Mouse (Mus musculus): ENCODE measurements around the gene Olfr434. TPM values are rescaled to one million over a fixed set of nuclear protein-coding genes. Genes with fewer than 3 reads are reported as not detected.
"Not testable (repeated sequence)": the region's sequence is repeated elsewhere in the genome, so short reads cannot be mapped to it uniquely, and the experiment has no call there.

Gene Olfr434
- not detected for total RNA-seq (2021)

DNA sequence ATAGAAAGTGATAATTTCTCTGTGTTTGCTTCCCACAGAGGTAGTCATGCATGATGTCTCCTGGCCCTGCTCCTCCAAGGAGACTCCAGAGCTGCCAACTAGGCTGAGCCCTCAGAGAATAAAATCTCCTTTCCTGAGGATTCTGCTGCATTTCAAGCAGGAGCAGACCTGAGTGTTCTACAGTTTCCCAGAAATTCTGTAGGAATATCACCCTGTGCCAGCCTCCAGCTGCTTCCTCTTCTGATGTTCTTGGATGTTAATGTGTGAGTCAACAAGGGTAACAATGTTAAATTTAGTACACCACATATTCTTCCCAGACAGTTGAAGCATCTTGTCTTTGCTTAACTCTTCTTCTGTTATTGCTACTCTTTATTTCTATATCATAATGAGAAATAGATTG, at the start of gene Olfr434:
Olfr434 (plus strand) TSS at position 149 of the 400 bp plus-strand sequence.
- peak; percentile 21 to 88 for DNase-seq (ENCODE audit: low spot score in 2 of 2)
- intact Hi-C loops (cut with DNase I), result not testable (repeated sequence)

DNA sequence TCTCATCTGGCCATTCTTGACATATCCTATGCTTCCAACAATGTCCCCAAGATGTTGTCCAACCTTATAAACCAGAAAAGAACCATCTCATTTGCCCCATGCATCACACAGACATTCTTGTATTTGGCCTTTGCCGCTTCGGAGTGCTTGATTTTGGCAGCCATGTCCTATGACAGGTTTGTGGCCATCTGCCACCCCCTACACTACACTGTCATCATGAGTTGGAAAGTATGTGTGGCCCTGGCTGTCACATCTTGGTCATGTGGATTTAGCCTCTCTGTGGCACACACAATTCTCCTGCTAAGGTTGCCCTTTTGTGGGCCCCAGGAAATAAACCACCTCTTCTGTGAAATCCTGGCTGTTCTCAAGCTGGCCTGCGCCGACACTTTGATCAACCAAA, 45.6 kb upstream of the Olfr434 start:
- intact Hi-C loops (cut with DNase I), result no loop called here
- no peak for DNase-seq (ENCODE audit: low spot score in 2 of 2)

GRCm38 (mm10) chr6:43171840-43172239, 41.0 kb upstream of the Olfr434 start, which contains the start of gene Olfr13:
Gene Olfr13, plus strand, starts transcription at chr6:43172140.
- intact Hi-C loops (cut with DNase I), result no loop called here
- no peak for DNase-seq (ENCODE audit: low spot score in 2 of 2)

DNA sequence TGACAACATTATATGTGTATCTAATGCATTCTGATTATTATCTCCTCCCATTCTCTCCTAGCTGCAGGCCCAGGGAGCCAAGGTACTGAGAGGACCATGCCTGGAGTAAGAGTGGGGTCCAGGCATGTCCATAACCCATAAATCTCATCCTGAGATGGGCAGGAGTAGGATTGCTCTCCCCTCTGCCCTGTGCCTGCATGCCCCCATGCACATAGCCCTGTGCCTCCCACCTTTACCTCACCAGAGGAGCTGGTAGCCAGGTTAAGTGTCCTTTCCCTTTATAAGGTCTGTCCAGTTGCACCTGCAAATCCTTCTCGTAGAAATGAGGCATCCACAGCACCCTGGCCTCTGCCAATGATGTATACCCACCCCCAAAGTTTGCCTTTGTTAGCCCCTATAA, 34.7 kb upstream of the Olfr434 start:
- intact Hi-C loops (cut with DNase I), result no loop called here

DNA sequence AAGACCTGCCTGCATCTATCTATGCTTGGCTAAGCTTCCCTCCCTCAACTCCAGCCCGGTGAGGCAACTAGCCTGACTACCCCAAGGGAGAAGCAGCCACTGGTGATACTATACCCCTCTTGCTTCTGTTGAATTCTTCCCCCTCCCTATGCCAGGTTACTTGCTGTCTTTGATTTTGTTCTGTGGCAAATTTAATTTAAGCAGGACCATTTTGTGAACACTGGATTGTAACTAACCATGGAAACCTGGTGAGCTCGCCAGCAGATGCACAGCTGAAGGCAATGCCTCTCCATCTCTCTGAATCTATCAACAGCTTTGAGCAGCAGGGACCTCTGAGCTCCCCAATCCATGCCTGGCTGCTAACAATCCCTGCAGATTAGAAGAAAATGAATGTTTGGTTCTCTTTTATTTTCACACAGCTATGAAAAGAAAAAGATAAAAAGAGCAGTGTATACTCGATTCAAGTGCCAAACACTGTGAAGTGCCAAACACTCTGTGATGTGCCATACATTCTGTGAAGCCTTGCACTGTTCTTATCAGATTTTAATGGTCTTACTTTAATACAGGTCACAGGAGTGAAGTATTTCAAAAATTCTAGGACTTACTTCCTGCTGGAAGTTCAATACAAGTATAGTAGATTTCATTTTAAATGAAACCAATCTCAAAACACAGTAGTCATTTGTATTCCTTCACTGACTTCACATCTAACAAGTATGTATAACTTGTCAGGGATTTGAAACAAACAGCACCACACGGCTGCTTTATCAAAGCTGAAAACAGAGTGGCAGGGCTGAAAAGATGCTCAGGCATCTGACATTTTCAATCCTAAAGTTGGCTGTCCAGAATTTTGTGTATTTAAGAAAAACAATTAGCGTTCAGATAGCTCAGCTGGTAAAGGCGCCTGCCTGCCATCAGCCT, 34.0 kb upstream of the Olfr434 start:
- intact Hi-C loops (cut with DNase I), result no loop called here
- DNase-seq (ENCODE audit: low spot score in 2 of 2), result peak in 1 of 2 experiments; percentile 4

More for the DNA sequence above, 34.7 kb upstream of the Olfr434 start:
- no peak for DNase-seq (ENCODE audit: low spot score in 2 of 2)

DNA sequence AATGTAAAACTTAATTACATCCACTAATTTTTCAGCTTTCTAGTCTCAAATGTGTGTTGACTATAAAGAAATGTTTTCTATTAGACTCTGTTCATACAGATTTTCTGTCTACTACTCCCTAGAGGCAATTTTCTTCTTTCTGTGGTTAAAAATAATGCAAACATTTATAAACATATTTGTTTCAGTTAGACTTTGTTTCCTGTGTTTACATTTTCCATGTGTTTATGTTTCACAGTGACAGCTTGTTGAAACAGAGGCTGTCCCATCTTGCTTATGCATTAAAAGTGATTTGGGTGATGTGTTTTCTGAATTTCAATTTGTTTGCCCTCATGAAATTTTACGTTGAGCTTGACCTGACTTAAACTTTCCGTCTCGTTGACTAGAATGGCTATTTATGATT, 21.8 kb upstream of the Olfr434 start:
- DNase-seq (ENCODE audit: low spot score in 2 of 2), result no peak
- intact Hi-C loops (cut with DNase I), result no loop called here

DNA sequence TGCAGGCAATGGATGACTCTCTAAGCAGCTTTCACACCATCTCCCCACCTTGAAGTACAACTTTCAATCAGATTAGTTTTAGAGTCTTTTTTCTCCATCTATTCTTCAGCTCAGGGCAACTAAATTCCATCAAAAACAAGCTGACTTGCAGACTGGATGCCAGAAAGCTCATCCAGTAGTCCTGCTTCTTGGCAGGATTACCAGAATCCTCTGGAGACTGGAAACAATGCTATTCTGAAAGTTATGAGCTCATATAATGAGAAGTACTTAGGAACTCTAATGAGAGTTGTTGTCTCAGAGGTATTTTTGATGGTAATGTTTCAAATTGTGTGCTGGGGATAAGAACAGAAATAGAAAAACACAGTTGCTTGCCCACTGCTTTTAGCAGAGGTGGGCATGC, 16.0 kb upstream of the Olfr434 start, which contains the start of gene Olfr435:
Olfr435 (plus strand) TSS at position 366 of the 400 bp plus-strand sequence.
- DNase-seq (ENCODE audit: low spot score in 2 of 2), result peak in 1 of 2 experiments; percentile 12
- intact Hi-C loops (cut with DNase I), result no loop called here

DNA sequence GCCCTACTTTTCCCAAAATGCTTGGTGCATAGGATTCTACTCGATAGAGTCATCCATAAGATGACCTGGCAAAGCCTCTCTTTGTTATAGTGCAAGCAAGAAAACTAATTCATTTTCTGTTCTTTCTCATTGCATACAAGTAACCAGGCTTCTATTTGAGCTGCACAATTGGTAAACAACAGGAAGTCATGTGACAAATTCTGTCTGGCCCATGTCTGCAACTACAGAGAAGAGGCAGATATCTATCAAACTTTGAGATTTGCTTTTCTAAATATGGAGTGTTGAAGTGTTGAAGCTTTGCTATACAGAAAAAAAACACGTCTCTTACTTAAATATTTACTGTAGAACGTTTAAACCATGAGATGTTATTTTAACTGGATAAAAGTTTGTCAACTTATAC, 14.7 kb upstream of the Olfr434 start:
- DNase-seq (ENCODE audit: low spot score in 2 of 2), result no peak
- intact Hi-C loops (cut with DNase I), result no loop called here

DNA sequence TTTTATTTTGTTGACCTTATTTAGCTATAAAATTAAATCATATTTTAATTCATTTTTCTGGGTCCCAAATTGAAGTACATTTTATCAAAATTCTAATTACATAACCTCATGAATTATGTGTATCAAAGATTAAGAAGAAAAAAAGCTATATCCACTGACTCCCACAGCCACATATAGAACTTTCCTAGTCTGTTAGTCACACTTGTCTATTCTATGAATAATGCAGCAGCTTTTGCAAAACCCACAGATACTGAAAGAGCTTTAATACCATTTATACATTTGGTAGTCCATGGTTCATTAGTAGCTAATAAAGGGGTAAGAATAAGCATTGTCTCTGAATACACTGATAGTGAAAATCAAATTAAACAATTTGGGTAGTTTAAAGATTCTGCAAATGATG, 10.0 kb upstream of the Olfr434 start:
- intact Hi-C loops (cut with DNase I), result no loop called here
- no peak for DNase-seq (ENCODE audit: low spot score in 2 of 2)

DNA sequence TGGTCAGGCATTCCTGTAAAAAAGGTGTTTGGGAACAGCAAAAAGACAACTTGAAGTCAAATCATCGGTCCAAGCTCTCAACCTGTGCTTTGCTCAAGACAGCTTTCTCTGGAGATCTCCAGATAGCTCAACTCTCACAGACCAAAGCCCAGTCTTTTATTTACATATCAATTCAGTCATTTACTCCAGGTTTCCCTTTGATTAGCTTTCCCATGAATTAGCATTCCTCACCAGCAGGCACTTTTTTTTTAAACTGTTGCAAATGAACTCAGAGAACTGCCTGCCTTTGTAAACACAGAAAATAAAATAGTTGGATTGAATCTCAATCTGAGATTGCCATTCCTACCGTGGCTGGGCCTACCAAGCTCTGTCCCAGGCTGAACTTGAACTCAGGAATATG, 7.5 kb upstream of the Olfr434 start:
- DNase-seq (ENCODE audit: low spot score in 2 of 2), result no peak
- intact Hi-C loops (cut with DNase I), result no loop called here

GRCm38 (mm10) chr6:43231255-43231654, 18.4 kb downstream of the Olfr434 start, which contains the start of gene Olfr47:
Gene Olfr47, plus strand, starts transcription at chr6:43231529.
- intact Hi-C loops (cut with DNase I), result not testable (repeated sequence)
- peak in 1 of 2 experiments; percentile 12 for DNase-seq (ENCODE audit: low spot score in 2 of 2)

- intact Hi-C loops (cut with DNase I), result no loop called here
- DNase-seq (ENCODE audit: low spot score in 2 of 2), result no peak
These were observed 29.2 kb downstream of the Olfr434 start for GRCm38 (mm10) chr6:43242061-43242460.

GRCm38 (mm10) chr6:43247396-43247795, 34.6 kb downstream of the Olfr434 start:
- no peak for DNase-seq (ENCODE audit: low spot score in 2 of 2)
- intact Hi-C loops (cut with DNase I), result no loop called here

GRCm38 (mm10) chr6:43252994-43253393, 40.2 kb downstream of the Olfr434 start:
- DNase-seq (ENCODE audit: low spot score in 2 of 2), result no peak
- intact Hi-C loops (cut with DNase I), result loop anchor here (10.0 kb wide), 1 partner anchor 82 kb away; no protein-coding TSS in a partner anchor

GRCm38 (mm10) chr6:43254193-43254926, 41.5 kb downstream of the Olfr434 start:
- DNase-seq (ENCODE audit: low spot score in 2 of 2), result peak in 1 of 2 experiments; percentile 18
- intact Hi-C loops (cut with DNase I), result loop anchor here (2.0 to 10.0 kb wide), 2 partner anchors 42 to 80 kb away; no protein-coding TSS in a partner anchor

GRCm38 (mm10) chr6:43260756-43261155, 47.9 kb downstream of the Olfr434 start:
- intact Hi-C loops (cut with DNase I), result loop anchor here (1.0 kb wide), 1 partner anchor 17 kb away; no protein-coding TSS in a partner anchor
- DNase-seq (ENCODE audit: low spot score in 2 of 2), result no peak

DNA sequence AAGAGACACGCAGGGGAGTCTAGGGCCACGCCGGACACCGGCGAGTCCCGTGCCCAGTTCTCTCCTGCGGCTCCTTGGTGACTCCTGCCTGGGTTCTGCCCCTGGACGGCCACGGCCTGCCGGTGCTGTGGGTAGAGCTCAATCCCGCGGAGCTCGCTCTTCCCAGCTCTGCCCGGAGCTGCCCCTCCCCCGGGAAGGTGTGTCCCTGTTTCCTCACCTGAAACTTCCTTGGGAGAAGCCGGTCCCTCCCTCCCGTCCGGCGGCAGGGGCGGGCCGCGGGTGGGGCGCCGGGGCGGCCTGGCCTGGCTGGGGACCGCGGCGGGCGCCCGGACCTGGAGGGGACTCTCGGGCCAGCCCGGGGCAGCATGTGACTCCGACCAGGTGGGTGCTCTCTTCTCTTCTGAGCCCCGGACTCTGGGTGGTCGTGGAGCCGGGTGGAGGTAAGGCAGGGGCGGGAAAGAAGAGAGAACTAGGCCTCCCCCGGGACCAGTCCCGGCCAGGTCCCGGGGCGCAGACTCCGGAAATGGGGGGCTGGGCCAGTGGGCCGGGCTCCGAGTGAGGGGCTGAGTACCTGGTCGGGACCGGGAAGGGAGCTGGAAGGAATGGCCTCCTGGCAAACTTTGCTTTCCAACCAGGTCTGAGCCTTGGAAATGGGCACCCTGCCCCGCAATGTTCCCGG, 52.7 kb downstream of the Olfr434 start, which contains the start of gene Arhgef5:
Arhgef5 (plus strand) TSS at position 220 of the 679 bp plus-strand sequence.
- DNase-seq (ENCODE audit: low spot score in 2 of 2), result no peak

DNA sequence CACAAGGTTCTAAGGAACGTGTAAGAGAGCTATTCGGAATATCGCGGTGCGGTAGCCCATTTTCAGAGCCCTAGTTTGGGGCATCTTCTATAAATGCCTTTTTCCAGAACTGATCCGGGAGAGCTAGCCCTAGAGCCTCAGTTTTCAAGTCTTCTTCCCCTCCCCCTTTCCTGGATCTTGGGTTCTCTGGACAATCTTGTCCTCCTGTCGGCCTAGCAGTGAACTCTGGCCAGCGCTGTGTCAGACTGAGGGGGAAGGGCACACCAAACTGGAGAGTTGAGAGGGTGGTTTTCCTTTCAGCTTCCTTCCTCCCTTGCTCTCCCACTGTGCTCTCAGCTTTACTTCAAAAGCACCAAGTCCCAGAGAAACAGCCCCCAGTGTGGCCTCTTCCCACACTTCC, 53.5 kb downstream of the Olfr434 start:
- DNase-seq (ENCODE audit: low spot score in 2 of 2), result no peak
- intact Hi-C loops (cut with DNase I), result no loop called here

More for the DNA sequence above, 52.7 kb downstream of the Olfr434 start, which contains the start of gene Arhgef5:
- intact Hi-C loops (cut with DNase I), result no loop called here
